Mouse (Mus musculus): Measurements from ENCODE around the gene Nab2. TPM values are rescaled to one million over a fixed set of nuclear protein-coding genes. Genes with fewer than 3 reads are reported as not detected.

The Nab2 gene
- total and polyA plus RNA-seq, 3 experiments = 29.1 to 37.1 TPM; not detected in 1

DNA sequence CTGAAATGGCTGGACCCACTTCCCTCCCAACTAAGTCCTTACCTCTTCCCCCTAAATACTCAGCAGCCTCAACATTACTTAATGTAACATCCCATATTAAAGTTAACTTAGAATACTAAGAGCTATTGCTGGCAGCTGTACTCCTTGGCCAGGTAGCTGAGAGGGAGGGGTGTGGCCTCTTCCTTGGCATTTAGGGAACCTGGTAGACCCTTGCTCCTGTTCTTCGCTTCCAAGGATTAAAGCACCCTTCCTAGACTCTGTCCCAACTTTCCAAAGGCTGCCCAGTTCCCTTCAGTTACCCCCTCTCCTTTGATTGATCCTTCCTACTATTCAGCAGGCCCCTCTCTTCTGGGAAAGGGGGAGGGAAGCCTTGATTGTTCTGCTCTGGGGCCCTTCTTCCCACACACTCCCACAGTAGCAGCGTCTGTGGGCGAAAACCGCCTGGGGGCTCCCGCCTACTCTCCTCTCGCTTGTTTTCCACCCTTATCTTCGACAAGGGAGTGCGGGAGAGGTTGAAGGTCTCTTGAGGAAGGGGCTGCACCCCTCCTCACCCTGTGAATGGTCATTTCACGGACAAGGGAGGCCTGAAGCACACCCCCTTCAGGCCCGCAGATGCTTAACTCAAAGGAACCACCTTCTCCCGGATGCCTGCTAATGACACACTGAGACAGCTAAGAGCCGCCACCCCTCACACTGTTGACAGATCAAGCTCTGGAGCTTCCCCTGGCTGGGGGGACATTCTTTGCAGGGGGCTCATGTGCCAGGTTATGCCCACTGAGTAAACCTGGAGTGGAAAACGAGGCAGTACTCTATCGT lies 2.8 kb downstream of the Nab2 start:
- TF ChIP-seq CHD2 (IDR thresholded peaks at IDR 0.05; ENCODE audit: low read length) = no peak
- no peak for TF ChIP-seq MEF2A (IDR thresholded peaks at IDR 0.05; ENCODE audit: extremely low read depth, insufficient replicate concordance, low read depth, low read length, poor library complexity, severe bottlenecking)
- no peak for TF ChIP-seq TAL1 (IDR thresholded peaks at IDR 0.05; ENCODE audit: low read length)
- no peak for TF ChIP-seq RAD21 (IDR thresholded peaks at IDR 0.05; ENCODE audit: low read depth, low read length)
- TF ChIP-seq MXI1 (IDR thresholded peaks at IDR 0.05; ENCODE audit: low read depth, low read length) = no peak
- TF ChIP-seq USF2 (IDR thresholded peaks at IDR 0.05; ENCODE audit: borderline replicate concordance in 1 of 2, insufficient read depth in 1 of 2, low read depth in 1 of 2, low read length in 2 of 2) = no peak
- no peak for TF ChIP-seq ETS1 (IDR thresholded peaks at IDR 0.05; ENCODE audit: low read depth, low read length)
- TF ChIP-seq TCF12 (IDR thresholded peaks at IDR 0.05; ENCODE audit: low read depth, low read length) = no peak
- no peak for TF ChIP-seq CHD1 (IDR thresholded peaks at IDR 0.05; ENCODE audit: low read depth, low read length)
- TF ChIP-seq ZKSCAN1 (IDR thresholded peaks at IDR 0.05; ENCODE audit: low read depth, low read length) = no peak
- no peak for TF ChIP-seq GABPA (IDR thresholded peaks at IDR 0.05; ENCODE audit: low read depth, low read length)
- no peak for TF ChIP-seq BHLHE40 (IDR thresholded peaks at IDR 0.05; ENCODE audit: borderline replicate concordance, low read depth, low read length)
- TF ChIP-seq MYC (IDR thresholded peaks at IDR 0.05; ENCODE audit: low read depth, low read length) = no peak
- TF ChIP-seq JUND (IDR thresholded peaks at IDR 0.05; ENCODE audit: low read depth, low read length) = no peak
- TF ChIP-seq EP300 (IDR thresholded peaks at IDR 0.05; ENCODE audit: low read depth in 1 of 2, low read length in 2 of 2) = no peak
- no peak for TF ChIP-seq GATA1 (IDR thresholded peaks at IDR 0.05; ENCODE audit: low read depth, low read length)
- no peak for TF ChIP-seq HCFC1 (IDR thresholded peaks at IDR 0.05; ENCODE audit: low read depth, low read length)
- peaks cover 9 to 51% of the 10 kb centered on the region in 2 experiments for H3K4me1 ChIP-seq (ENCODE audit: control insufficient read depth in 1 of 2, insufficient read depth in 2 of 2, low read length in 2 of 2)
- no peaks in the 10 kb centered on the region for H3K27me3 ChIP-seq (ENCODE audit: control insufficient read depth in 1 of 2, insufficient read depth in 2 of 2, low read length in 2 of 2)
- peak overlapping the region; percentile 72 to 94 for H3K4me3 ChIP-seq (ENCODE audit: control insufficient read depth in 1 of 2, insufficient read depth in 1 of 2, low read depth in 2 of 2, low read length in 2 of 2)
- peak; percentile 71 for DNase-seq (ENCODE audit: low read depth, low spot score)
- peak overlapping the region; percentile 91 for H3K9ac ChIP-seq (ENCODE audit: control insufficient read depth, low read depth, low read length, poor library complexity, severe bottlenecking)
- H3K79me2 ChIP-seq (ENCODE audit: control insufficient read depth, insufficient read depth, low read length, poor library complexity) = peaks cover 22% of the 10 kb centered on the region
- H3K27ac ChIP-seq (ENCODE audit: control insufficient read depth, low read depth, low read length) = peak overlapping the region; percentile 83
- no peaks in the 10 kb centered on the region for H3K9me3 ChIP-seq (replicated peaks; ENCODE audit: insufficient read depth, low read length)
- H3K36me3 ChIP-seq (ENCODE audit: control insufficient read depth in 1 of 2, insufficient read depth in 2 of 2, low read length in 2 of 2) = peaks cover 0 to 42% of the 10 kb centered on the region in 2 experiments; a peak in 2 of 4 replicates

DNA sequence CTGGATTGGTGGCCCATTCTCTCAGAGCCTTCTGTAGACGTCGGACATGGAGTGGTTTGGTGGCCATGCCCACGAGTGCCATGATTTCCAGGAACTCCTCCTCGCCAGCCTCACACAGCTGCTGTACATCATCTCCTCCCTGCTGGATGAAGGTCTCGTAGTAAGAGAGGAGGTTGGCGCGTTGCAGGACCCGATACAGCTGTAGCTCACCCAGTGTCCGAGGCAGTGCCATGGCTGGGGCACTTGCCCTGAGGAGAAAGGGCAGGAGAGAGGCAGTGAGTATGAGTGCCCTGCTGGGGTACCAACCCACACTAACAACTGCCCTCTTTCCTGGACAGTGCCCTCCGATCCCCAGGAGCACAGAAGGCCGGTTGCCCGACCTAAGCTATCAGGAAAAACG lies 3.5 kb downstream of the Nab2 start:
- Histone ChIP-seq H3K27me3 (ENCODE audit: control insufficient read depth in 1 of 2, insufficient read depth in 2 of 2, low read length in 2 of 2) (no peaks in the 10 kb centered on the region), H3K27ac (ENCODE audit: control insufficient read depth, low read depth, low read length) (no peak overlapping the region), H3K9me3 (replicated peaks; ENCODE audit: insufficient read depth, low read length) (no peaks in the 10 kb centered on the region), H3K4me3 (ENCODE audit: control insufficient read depth in 1 of 2, insufficient read depth in 1 of 2, low read depth in 2 of 2, low read length in 2 of 2) (peak overlapping the region in 1 of 2 experiments; percentile 94; a peak in 2 of 4 replicates), H3K36me3 (ENCODE audit: control insufficient read depth in 1 of 2, insufficient read depth in 2 of 2, low read length in 2 of 2) (peaks cover 0 to 35% of the 10 kb centered on the region in 2 experiments; a peak in 2 of 4 replicates), H3K9ac (ENCODE audit: control insufficient read depth, low read depth, low read length, poor library complexity, severe bottlenecking) (peak overlapping the region; percentile 91), H3K4me1 (ENCODE audit: control insufficient read depth in 1 of 2, insufficient read depth in 2 of 2, low read length in 2 of 2) (peaks cover 5 to 44% of the 10 kb centered on the region in 2 experiments), H3K79me2 (ENCODE audit: control insufficient read depth, insufficient read depth, low read length, poor library complexity) (peaks cover 22% of the 10 kb centered on the region)
- DNase-seq (ENCODE audit: low read depth, low spot score) = no peak
- TF ChIP-seq CHD1 (IDR thresholded peaks at IDR 0.05; ENCODE audit: low read depth, low read length) = no peak
- no peak for TF ChIP-seq MYB (IDR thresholded peaks at IDR 0.05; ENCODE audit: low read depth, low read length)
- no peak for TF ChIP-seq MYC (IDR thresholded peaks at IDR 0.05; ENCODE audit: low read depth, low read length)
- no peak for TF ChIP-seq ETS1 (IDR thresholded peaks at IDR 0.05; ENCODE audit: low read depth, low read length)
- no peak for TF ChIP-seq CTCF (IDR thresholded peaks at IDR 0.05 in 2 of 3, conservative IDR thresholded peaks at IDR 0.05 in 1 of 3; ENCODE audit: control insufficient read depth in 1 of 3, insufficient read depth in 1 of 3, low read depth in 2 of 3, low read length in 3 of 3, poor library complexity in 1 of 3, severe bottlenecking in 1 of 3)
- no peak for TF ChIP-seq MAZ (IDR thresholded peaks at IDR 0.05; ENCODE audit: low read depth, low read length)
- TF ChIP-seq MEF2A (IDR thresholded peaks at IDR 0.05; ENCODE audit: extremely low read depth, insufficient replicate concordance, low read depth, low read length, poor library complexity, severe bottlenecking) = no peak
- TF ChIP-seq JUND (IDR thresholded peaks at IDR 0.05; ENCODE audit: low read depth, low read length) = no peak
- TF ChIP-seq NRF1 (IDR thresholded peaks at IDR 0.05; ENCODE audit: insufficient read depth, low read depth, low read length, poor library complexity, severe bottlenecking) = no peak
- no peak for TF ChIP-seq NELFE (IDR thresholded peaks at IDR 0.05; ENCODE audit: low read depth, low read length)
- no peak for TF ChIP-seq GATA1 (IDR thresholded peaks at IDR 0.05; ENCODE audit: low read depth, low read length)
- no peak for TF ChIP-seq UBTF (IDR thresholded peaks at IDR 0.05; ENCODE audit: borderline replicate concordance, insufficient read depth, low read depth, low read length)
- no peak for TF ChIP-seq SIN3A (IDR thresholded peaks at IDR 0.05; ENCODE audit: low read length)
- TF ChIP-seq KAT2A (conservative IDR thresholded peaks at IDR 0.05; ENCODE audit: low read depth, low read length) = no peak
- no peak for TF ChIP-seq ZMIZ1 (IDR thresholded peaks at IDR 0.05; ENCODE audit: low read depth, low read length)
- TF ChIP-seq MXI1 (IDR thresholded peaks at IDR 0.05; ENCODE audit: low read depth, low read length) = no peak
- no peak for TF ChIP-seq TAL1 (IDR thresholded peaks at IDR 0.05; ENCODE audit: low read length)
